Mouse (Mus musculus) limb, embryonic 15.5 days (tissue): ENCODE data around the gene Lrrc4. TPM values are rescaled to one million over a fixed set of nuclear protein-coding genes. Genes with fewer than 3 reads are reported as not detected.
A peak's percentile ranks its signal among the peaks of the same experiment; 100 is the strongest.

ENCODE experiments used
- ATAC-seq: fragments of 200-750 bp; cut with Nextera tagmentation; 2 replicates; pipeline ENCODE4 v1.8.0; 2017; ENCODE audit warnings: low read depth, moderate TSS enrichment; ENCODE audit not compliant: insufficient number of reproducible peaks, low FRiP score, low TSS enrichment
- H3K27ac ChIP-seq: fragments of 300-500 bp; sonication (generic); 2 replicates; pipeline ENCODE4 v1.5.1; 2015; ENCODE audit warnings: moderate library complexity, mild to moderate bottlenecking, inconsistent platforms
- H3K27me3 ChIP-seq: fragments of 300-500 bp; sonication (generic); 2 replicates; pipeline ENCODE4 v1.6.1; 2015; ENCODE audit warnings: inconsistent platforms
- H3K36me3 ChIP-seq: fragments of 300-500 bp; sonication (generic); 2 replicates; pipeline ENCODE4 v1.6.1; 2015; ENCODE audit warnings: inconsistent platforms
- H3K4me1 ChIP-seq: fragments of 300-500 bp; sonication (generic); 2 replicates; pipeline ENCODE4 v1.6.1; 2015; ENCODE audit warnings: inconsistent platforms
- H3K4me2 ChIP-seq: fragments of 300-500 bp; sonication (generic); 2 replicates; pipeline ENCODE4 v1.6.1; 2015; ENCODE audit warnings: mild to moderate bottlenecking, inconsistent platforms
- H3K4me3 ChIP-seq: fragments of 300-500 bp; sonication (generic); 2 replicates; pipeline ENCODE4 v1.5.1; 2015; ENCODE audit warnings: mild to moderate bottlenecking, inconsistent platforms
- H3K9ac ChIP-seq: fragments of 300-500 bp; sonication (generic); 2 replicates; pipeline ENCODE4 v1.6.1; 2015; ENCODE audit warnings: inconsistent platforms
- H3K9me3 ChIP-seq: fragments of 300-500 bp; sonication (generic); 2 replicates; pipeline ENCODE4 v1.6.1; 2016; ENCODE audit warnings: inconsistent platforms
- WGBS: fragments of 180-500 bp; shearing (Covaris S2); methylation state at CpG from one replicate; pipeline ENCODE4 v1.1.7; 2015; 5-methylcytosine and 5-hydroxymethylcytosine counted together
- polyA plus RNA-seq: library from polyadenylated mRNA; unstranded; fragments of >200 nt; fragmentation: Nextera tagmentation; extraction: Ambion mirVana; gene quantifications from 2 replicates; pipeline ENCODE4 v1.2.1, GENCODE M21; 2015

The Lrrc4 gene
- polyA plus RNA-seq, 1 experiment from 2014 or later, result 0.56 TPM

DNA sequence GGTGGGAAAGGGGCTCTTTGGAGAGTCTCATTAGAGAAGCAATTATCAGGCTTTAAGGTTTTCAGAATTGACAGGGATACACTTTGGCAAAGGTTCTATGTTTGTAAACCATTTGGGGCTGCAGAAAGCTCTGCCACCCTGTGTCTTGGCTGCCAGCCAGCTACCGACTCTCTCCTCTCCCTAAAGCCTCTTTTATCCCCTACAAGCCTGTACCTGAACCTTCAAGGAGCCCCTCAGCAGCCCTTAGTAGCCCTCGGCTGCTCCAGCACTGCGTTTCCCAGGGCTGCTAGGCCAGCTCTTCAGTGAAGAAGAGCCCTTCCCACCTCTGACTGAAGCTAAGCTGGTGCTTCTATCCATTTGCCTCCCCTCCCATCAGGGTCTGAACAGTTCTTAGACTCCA, 21.6 kb upstream of the Lrrc4 start:
- Histone ChIP-seq H3K27me3 (no peaks in the 10 kb centered on the region), H3K27ac (no peak overlapping the region; the same call in 1 of the 2 replicates), H3K4me3 (no peak overlapping the region), H3K9ac (no peak overlapping the region), H3K4me2 (no peak overlapping the region), H3K9me3 (no peaks in the 10 kb centered on the region), H3K4me1 (peaks cover 48% of the 10 kb centered on the region), H3K36me3 (0 out of 2 replicates have a peak, but pooled peaks cover 2% of the 10 kb centered on the region)
- WGBS, result 11% methylated on average over 3 of the region's 3 CpGs
- ATAC-seq, result no peak

GRCm38 (mm10) chr6:28852342-28852741, 20.8 kb upstream of the Lrrc4 start:
- Histone ChIP-seq H3K9ac (no peak overlapping the region), H3K4me1 (peaks cover 54% of the 10 kb centered on the region), H3K4me2 (no peak overlapping the region), H3K36me3 (0 out of 2 replicates have a peak, but pooled peaks cover 2% of the 10 kb centered on the region), H3K4me3 (no peak overlapping the region), H3K9me3 (no peaks in the 10 kb centered on the region), H3K27me3 (no peaks in the 10 kb centered on the region), H3K27ac (no peak overlapping the region)
- ATAC-seq, result no peak
- WGBS, result 67% methylated on average over 7 of the region's 7 CpGs

DNA sequence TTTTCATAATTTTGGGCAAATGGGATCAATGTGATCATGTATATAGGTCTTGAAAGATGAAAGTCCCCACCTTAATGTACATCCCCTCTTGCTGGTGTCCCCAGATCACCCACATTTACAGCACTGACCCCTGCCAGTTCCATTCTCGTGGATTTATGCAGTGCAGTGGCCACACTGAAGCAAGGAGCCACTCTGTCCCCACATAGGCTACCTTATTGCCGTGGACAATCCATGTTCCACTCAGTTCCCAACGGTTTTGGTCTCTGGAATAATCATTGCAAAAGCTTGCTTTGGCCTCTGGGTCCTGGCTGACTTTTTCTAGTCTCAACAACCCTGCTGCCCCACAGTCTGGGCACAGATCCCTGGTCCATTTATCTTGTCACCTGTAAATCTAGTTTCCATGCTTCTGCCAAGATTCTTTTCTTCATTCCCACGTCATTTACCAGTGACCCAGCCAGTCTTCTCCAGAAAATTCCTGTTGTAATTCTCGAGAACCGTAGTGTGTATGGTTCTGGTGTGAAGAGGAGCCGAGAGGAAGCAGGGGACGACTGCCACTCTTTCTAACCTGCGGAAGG, 18.9 kb upstream of the Lrrc4 start:
- H3K27ac ChIP-seq, result no peak overlapping the region

DNA sequence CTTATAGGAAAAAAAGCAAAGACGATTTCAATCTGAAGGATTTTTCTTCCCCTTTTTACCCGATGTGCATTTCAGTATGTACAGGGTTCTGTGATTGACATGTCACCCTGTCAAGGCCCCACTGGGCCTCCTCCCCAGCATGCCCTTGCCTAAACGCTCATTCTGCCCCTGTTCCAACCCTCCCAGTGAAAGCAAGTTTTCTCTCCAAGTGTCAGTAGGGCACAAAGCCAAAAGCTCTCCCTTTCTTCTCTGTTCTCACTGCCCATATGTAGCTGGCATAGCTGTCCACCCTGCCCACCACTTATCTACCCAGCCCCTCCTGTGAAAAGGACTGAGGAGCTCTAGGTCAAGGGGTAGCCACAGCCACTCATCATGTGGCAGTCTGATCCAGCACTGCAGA, 17.8 kb upstream of the Lrrc4 start:
- H3K4me3 ChIP-seq, result no peak overlapping the region
- H3K9me3 ChIP-seq, result no peaks in the 10 kb centered on the region
- no peak; the same call in 1 of the 2 replicates for ATAC-seq
- no peak overlapping the region for H3K27ac ChIP-seq
- H3K4me2 ChIP-seq, result no peak overlapping the region
- 42% methylated on average over 3 of the region's 3 CpGs for WGBS
- no peak overlapping the region for H3K9ac ChIP-seq
- peaks cover 46% of the 10 kb centered on the region for H3K4me1 ChIP-seq
- no peaks in the 10 kb centered on the region for H3K27me3 ChIP-seq
- 0 out of 2 replicates have a peak, but pooled peaks cover 2% of the 10 kb centered on the region for H3K36me3 ChIP-seq

More for the DNA sequence above, 18.9 kb upstream of the Lrrc4 start:
- no peak overlapping the region for H3K4me2 ChIP-seq
- no peak overlapping the region for H3K4me3 ChIP-seq
- H3K27me3 ChIP-seq, result no peaks in the 10 kb centered on the region
- 81% methylated on average over 9 of the region's 9 CpGs for WGBS
- 0 out of 2 replicates have a peak, but pooled peaks cover 2% of the 10 kb centered on the region for H3K36me3 ChIP-seq
- no peak overlapping the region for H3K9ac ChIP-seq
- no peaks in the 10 kb centered on the region for H3K9me3 ChIP-seq
- no peak for ATAC-seq
- peaks cover 55% of the 10 kb centered on the region for H3K4me1 ChIP-seq

- ATAC-seq, result no peak
- no peak overlapping the region for H3K4me3 ChIP-seq
- H3K4me1 ChIP-seq, result peaks cover 41% of the 10 kb centered on the region
- no peaks in the 10 kb centered on the region for H3K27me3 ChIP-seq
- H3K27ac ChIP-seq, result no peak overlapping the region
- WGBS, result 60% methylated on average over 9 of the region's 9 CpGs
- 0 out of 2 replicates have a peak, but pooled peaks cover 2% of the 10 kb centered on the region for H3K36me3 ChIP-seq
- no peak overlapping the region for H3K9ac ChIP-seq
- H3K9me3 ChIP-seq, result no peaks in the 10 kb centered on the region
- no peak overlapping the region for H3K4me2 ChIP-seq
Observed at GRCm38 (mm10) chr6:28848891-28849290, 17.3 kb upstream of the Lrrc4 start.

DNA sequence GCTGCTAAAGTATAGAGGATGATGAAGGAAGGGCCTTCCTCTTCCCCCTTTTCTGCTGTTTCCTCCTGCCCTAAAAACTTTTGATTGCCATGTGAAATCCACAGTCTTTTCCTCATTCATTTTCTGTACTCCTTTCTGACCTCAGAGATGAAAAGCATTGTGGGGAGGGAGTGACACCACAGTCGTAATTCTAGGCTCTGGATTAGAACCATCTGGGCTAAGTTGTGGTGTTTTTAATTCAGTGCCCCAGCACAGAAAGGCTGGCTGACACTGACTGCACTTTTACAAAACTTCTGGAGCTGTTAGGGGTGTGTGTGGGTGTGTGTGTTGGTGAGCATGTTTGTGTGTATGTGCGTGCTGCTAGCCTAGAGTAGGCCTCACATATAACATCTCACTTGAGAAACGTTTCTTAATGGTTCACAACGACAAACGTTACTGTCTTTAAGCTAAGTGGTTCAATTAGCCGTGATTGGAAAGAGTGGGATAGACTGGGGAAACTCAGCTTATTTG, 16.8 kb upstream of the Lrrc4 start:
- no peak overlapping the region for H3K4me3 ChIP-seq
- no peaks in the 10 kb centered on the region for H3K27me3 ChIP-seq
- peak overlapping the region; percentile 47; the same call in 1 of the 2 replicates for H3K27ac ChIP-seq
- ATAC-seq, result no peak
- no peak overlapping the region for H3K4me2 ChIP-seq
- no peak overlapping the region for H3K9ac ChIP-seq
- H3K9me3 ChIP-seq, result no peaks in the 10 kb centered on the region
- peaks cover 36% of the 10 kb centered on the region for H3K4me1 ChIP-seq
- 0 out of 2 replicates have a peak, but pooled peaks cover 2% of the 10 kb centered on the region for H3K36me3 ChIP-seq
- WGBS, result 40% methylated on average over 6 of the region's 6 CpGs

- no peaks in the 10 kb centered on the region for H3K27me3 ChIP-seq
- H3K27ac ChIP-seq, result peak overlapping the region; percentile 47; the same call in 1 of the 2 replicates
- no peak overlapping the region for H3K4me3 ChIP-seq
- no peaks in the 10 kb centered on the region for H3K9me3 ChIP-seq
- H3K4me1 ChIP-seq, result peaks cover 31% of the 10 kb centered on the region
- 34% methylated on average over 6 of the region's 6 CpGs for WGBS
- no peak overlapping the region for H3K9ac ChIP-seq
- ATAC-seq, result no peak
- no peak overlapping the region for H3K4me2 ChIP-seq
- H3K36me3 ChIP-seq, result 0 out of 2 replicates have a peak, but pooled peaks cover 2% of the 10 kb centered on the region
Observed at GRCm38 (mm10) chr6:28847616-28848015, 16.1 kb upstream of the Lrrc4 start.

DNA sequence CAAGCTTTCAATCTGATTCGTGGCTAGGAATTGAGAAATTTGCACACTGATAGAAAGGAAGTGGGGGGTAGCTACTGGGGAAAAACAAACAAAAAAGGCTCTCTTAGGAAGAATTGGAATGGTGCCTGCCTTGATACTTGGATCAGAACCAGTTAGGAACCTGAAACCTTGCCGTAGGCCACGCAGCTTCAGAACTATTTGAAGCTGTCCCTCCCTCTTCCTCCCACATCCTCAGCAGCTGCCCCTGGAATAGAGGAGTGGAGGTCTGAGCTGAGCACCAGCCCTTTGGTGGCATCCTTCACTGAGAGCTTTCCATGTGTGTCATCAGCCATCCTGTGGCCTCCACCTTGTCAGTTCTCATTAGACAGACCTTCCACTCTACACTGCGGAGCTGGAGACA, 14.1 kb upstream of the Lrrc4 start:
- H3K4me1 ChIP-seq, result peaks cover 34% of the 10 kb centered on the region
- no peak overlapping the region for H3K27ac ChIP-seq
- no peaks in the 10 kb centered on the region for H3K36me3 ChIP-seq
- no peak overlapping the region for H3K4me3 ChIP-seq
- no peak for ATAC-seq
- no peaks in the 10 kb centered on the region for H3K9me3 ChIP-seq
- no peak overlapping the region for H3K4me2 ChIP-seq
- H3K9ac ChIP-seq, result no peak overlapping the region
- H3K27me3 ChIP-seq, result no peaks in the 10 kb centered on the region
- 41% methylated on average over 4 of the region's 4 CpGs for WGBS

DNA sequence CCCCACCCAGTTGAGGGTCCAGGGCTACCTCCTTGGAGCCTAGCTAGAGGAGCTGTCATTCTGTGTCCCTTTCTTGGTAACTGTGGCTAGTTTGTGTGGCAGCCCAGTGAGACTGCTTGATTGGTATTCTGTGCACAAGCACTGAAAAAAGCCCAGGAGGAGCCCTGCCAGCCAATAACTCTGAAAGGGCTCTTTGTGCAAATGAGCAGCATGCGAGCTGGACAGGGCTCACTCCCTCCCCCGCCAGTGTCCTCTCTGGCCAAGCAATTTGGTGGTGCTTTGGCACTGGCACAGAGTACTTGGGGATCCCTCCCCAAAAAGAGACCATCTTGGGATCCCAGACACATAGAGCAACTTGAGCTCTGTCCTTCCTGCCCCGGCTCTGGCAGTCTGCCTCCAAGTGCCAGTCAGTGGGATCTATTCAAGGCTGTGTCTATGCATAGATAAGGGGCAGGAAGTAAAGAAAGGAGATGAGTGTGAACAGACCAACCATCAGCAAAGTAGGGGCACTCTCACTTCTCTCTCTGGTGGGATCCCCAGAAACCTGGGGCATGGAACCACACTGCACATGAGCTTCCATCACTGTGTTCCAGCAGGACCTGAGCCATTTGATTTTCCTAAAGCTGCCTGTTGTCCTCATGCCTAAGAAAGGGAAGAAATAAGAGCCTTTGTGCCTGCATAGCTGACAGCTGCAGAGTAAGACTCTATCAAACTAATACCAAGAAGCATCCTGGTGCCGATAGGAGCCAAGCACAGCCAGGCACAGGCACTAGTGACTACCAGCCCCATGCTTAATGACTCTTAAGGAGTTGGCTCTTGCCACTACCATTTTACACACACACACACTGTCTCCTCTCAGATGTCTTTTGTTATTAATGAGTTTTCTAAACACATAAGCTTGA, 11.1 kb upstream of the Lrrc4 start:
- Histone ChIP-seq H3K4me3 (no peak overlapping the region), H3K9ac (no peak overlapping the region), H3K27me3 (no peaks in the 10 kb centered on the region), H3K9me3 (no peaks in the 10 kb centered on the region), H3K27ac (no peak overlapping the region), H3K4me2 (no peak overlapping the region), H3K4me1 (peaks cover 15% of the 10 kb centered on the region), H3K36me3 (no peaks in the 10 kb centered on the region)
- 66% methylated on average over 4 of the region's 4 CpGs for WGBS
- no peak for ATAC-seq

- H3K9ac ChIP-seq, result no peak overlapping the region
- H3K27ac ChIP-seq, result no peak overlapping the region
- no peaks in the 10 kb centered on the region for H3K27me3 ChIP-seq
- peaks cover 12% of the 10 kb centered on the region for H3K4me1 ChIP-seq
- no peak overlapping the region for H3K4me3 ChIP-seq
- H3K9me3 ChIP-seq, result no peaks in the 10 kb centered on the region
- H3K4me2 ChIP-seq, result no peak overlapping the region
- ATAC-seq, result no peak
- no peaks in the 10 kb centered on the region for H3K36me3 ChIP-seq
- WGBS, result 80% methylated on average over 3 of the region's 3 CpGs
Observed at GRCm38 (mm10) chr6:28841569-28841968, 10.0 kb upstream of the Lrrc4 start.

GRCm38 (mm10) chr6:28836600-28836999, 5.1 kb upstream of the Lrrc4 start:
- no peak for ATAC-seq
- H3K9me3 ChIP-seq, result no peaks in the 10 kb centered on the region
- peaks cover 14% of the 10 kb centered on the region; the same call in 1 of the 2 replicates for H3K27me3 ChIP-seq
- no peaks in the 10 kb centered on the region for H3K36me3 ChIP-seq
- H3K4me2 ChIP-seq, result no peak overlapping the region
- no peak overlapping the region for H3K4me3 ChIP-seq
- no peak overlapping the region for H3K9ac ChIP-seq
- peaks cover 20% of the 10 kb centered on the region for H3K4me1 ChIP-seq
- no peak overlapping the region for H3K27ac ChIP-seq

GRCm38 (mm10) chr6:28834046-28834445, 2.5 kb upstream of the Lrrc4 start:
- Histone ChIP-seq H3K9ac (no peak overlapping the region), H3K4me1 (peaks cover 25% of the 10 kb centered on the region), H3K9me3 (no peaks in the 10 kb centered on the region), H3K36me3 (0 out of 2 replicates have a peak, but pooled peaks cover 7% of the 10 kb centered on the region), H3K4me2 (peak overlapping the region; percentile 99), H3K4me3 (0 out of 2 replicates have a peak overlapping the region, but pooled peaks have one; percentile 59), H3K27ac (no peak overlapping the region), H3K27me3 (peaks cover 36% of the 10 kb centered on the region)
- 64% methylated on average over 2 of the region's 2 CpGs for WGBS
- ATAC-seq, result no peak
